Mouse (Mus musculus) embryonic facial prominence, embryonic 10.5 days (tissue): ENCODE measurements at regions not wholly inside any gene's neighbourhood (a gene's known extent, or its start where the extent isn't known, plus 50 kb on each side); places are given as distances from the start of the nearest gene placed in this dataset.

Source experiments
- DNase-seq: peaks from one replicate; pipeline ENCODE4 v3.0.0-alpha.2; 2017; ENCODE audit warnings: low spot score
- H3K27ac ChIP-seq: fragments of 300-500 bp; sonication (generic); replicated peaks from 2 replicates; pipeline ENCODE4 v1.5.1; 2016; ENCODE audit warnings: mild to moderate bottlenecking
- H3K27me3 ChIP-seq: fragments of 300-500 bp; sonication (generic); replicated peaks from 2 replicates; pipeline ENCODE4 v1.6.1; 2016; ENCODE audit warnings: low read depth, mild to moderate bottlenecking; ENCODE audit not compliant: poor library complexity, severe bottlenecking
- H3K36me3 ChIP-seq: fragments of 300-500 bp; sonication (generic); replicated peaks from 2 replicates; pipeline ENCODE4 v1.6.1; 2016; ENCODE audit warnings: mild to moderate bottlenecking, moderate library complexity
- H3K4me1 ChIP-seq: fragments of 300-500 bp; sonication (generic); 2 replicates; pipeline ENCODE4 v1.6.1; 2016
- H3K4me3 ChIP-seq: fragments of 300-500 bp; sonication (generic); 2 replicates; pipeline ENCODE4 v1.5.1; 2016; ENCODE audit warnings: mild to moderate bottlenecking, moderate library complexity
- H3K9me3 ChIP-seq: fragments of 300-500 bp; sonication (generic); 2 replicates; pipeline ENCODE4 v1.6.1; 2016; ENCODE audit warnings: mild to moderate bottlenecking
- WGBS: fragments of 180-500 bp; shearing (Covaris S2); methylation state at CpG from one replicate; pipeline ENCODE4 v1.1.7; 2016; 5-methylcytosine and 5-hydroxymethylcytosine counted together

GRCm38 (mm10) chr4:24154418-24154817, 341.8 kb upstream of the Mms22l start:
- WGBS, result 20% methylated on average over 8 of the region's 8 CpGs
- peak; percentile 68 for DNase-seq
- Histone ChIP-seq H3K9me3 (no peaks in the 10 kb centered on the region), H3K27ac (no peak overlapping the region), H3K36me3 (no peaks in the 10 kb centered on the region), H3K27me3 (no peaks in the 10 kb centered on the region), H3K4me1 (no peaks in the 10 kb centered on the region), H3K4me3 (no peak overlapping the region)

DNA sequence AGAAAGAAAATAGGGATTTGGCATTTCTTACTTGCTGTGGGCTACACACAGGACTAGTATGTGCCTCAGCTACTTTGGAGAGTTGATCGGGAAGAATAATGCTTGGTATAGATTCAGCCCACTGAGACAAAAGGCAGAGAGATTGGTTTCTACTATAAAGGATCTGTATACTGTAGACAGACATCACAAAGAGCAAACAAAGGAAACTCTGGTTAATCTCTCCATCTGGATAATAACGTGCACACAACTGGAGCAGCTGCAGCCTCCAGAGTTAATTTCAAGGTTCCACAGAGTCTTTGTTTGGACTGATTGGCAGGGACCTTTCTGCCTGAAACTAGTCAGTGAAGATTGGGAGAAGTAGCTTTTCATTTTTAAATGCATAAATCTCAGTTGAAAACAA, 322.5 kb upstream of the Mms22l start:
- H3K27ac ChIP-seq, result no peak overlapping the region
- H3K9me3 ChIP-seq, result no peaks in the 10 kb centered on the region
- no peaks in the 10 kb centered on the region for H3K27me3 ChIP-seq
- DNase-seq, result no peak
- no peaks in the 10 kb centered on the region for H3K36me3 ChIP-seq
- whole genome bisulfite sequencing, result 64% methylated on average over 2 of the region's 2 CpGs
- no peaks in the 10 kb centered on the region for H3K4me1 ChIP-seq
- H3K4me3 ChIP-seq, result no peak overlapping the region

- Histone ChIP-seq H3K27me3 (no peaks in the 10 kb centered on the region), H3K9me3 (no peaks in the 10 kb centered on the region), H3K36me3 (no peaks in the 10 kb centered on the region), H3K4me3 (no peak overlapping the region), H3K4me1 (0 out of 2 replicates have a peak, but pooled peaks cover 3% of the 10 kb centered on the region), H3K27ac (no peak overlapping the region)
- WGBS, result 62% methylated on average over 10 of the region's 10 CpGs
- DNase-seq, result peak; percentile 12
Measured at GRCm38 (mm10) chr4:24213262-24214036, 282.8 kb upstream of the Mms22l start.

- H3K4me1 ChIP-seq, result 0 out of 2 replicates have a peak, but pooled peaks cover 3% of the 10 kb centered on the region
- no peak overlapping the region for H3K27ac ChIP-seq
- H3K27me3 ChIP-seq, result no peaks in the 10 kb centered on the region
- no peak for DNase-seq
- no peaks in the 10 kb centered on the region for H3K36me3 ChIP-seq
- no peak overlapping the region for H3K4me3 ChIP-seq
- 69% methylated on average over 3 of the region's 3 CpGs for WGBS
- H3K9me3 ChIP-seq, result no peaks in the 10 kb centered on the region
Measured at GRCm38 (mm10) chr4:24214037-24214362, 282.3 kb upstream of the Mms22l start.

DNA sequence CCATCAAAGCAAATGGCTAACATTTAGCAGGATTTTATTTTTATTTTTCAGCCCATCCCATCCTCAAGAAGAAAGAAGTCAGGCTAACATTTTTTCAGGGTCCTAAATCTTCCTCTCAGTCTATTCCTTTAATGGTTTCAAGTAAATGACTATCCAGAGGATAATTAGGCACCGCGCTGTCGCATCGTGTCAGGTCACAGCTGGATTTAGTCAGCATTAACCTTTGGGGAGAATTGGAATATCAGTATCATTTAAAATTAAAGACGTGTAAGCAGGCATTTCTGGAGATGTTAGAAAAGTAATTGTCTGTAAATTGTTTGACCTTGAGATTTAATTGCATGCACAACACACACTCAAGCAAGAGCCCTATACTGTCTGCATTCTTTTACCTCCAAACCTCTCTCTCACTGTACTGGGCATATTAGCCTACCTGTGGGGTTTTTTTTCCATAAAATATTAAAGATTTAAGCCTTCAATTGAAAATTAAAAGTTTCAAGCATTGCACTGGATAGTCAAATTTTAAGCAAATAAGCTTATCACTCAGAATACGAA, 277.8 kb upstream of the Mms22l start:
- DNase-seq, result no peak
- H3K36me3 ChIP-seq, result no peaks in the 10 kb centered on the region
- H3K27ac ChIP-seq, result no peak overlapping the region
- H3K27me3 ChIP-seq, result no peaks in the 10 kb centered on the region
- no peak overlapping the region for H3K4me3 ChIP-seq
- no peaks in the 10 kb centered on the region for H3K9me3 ChIP-seq
- 49% methylated on average over 6 of the region's 6 CpGs for WGBS
- 0 out of 2 replicates have a peak, but pooled peaks cover 3% of the 10 kb centered on the region for H3K4me1 ChIP-seq

- Histone ChIP-seq H3K4me1 (no peaks in the 10 kb centered on the region), H3K9me3 (no peaks in the 10 kb centered on the region), H3K27me3 (no peaks in the 10 kb centered on the region), H3K36me3 (no peaks in the 10 kb centered on the region), H3K27ac (no peak overlapping the region), H3K4me3 (no peak overlapping the region)
- DNase-seq, result no peak
- WGBS, result 71% methylated on average over 4 of the region's 4 CpGs
Measured at GRCm38 (mm10) chr4:24219074-24219497, 277.2 kb upstream of the Mms22l start.

- H3K9me3 ChIP-seq, result no peaks in the 10 kb centered on the region
- DNase-seq, result no peak
- no peaks in the 10 kb centered on the region for H3K4me1 ChIP-seq
- H3K27ac ChIP-seq, result no peak overlapping the region
- no peaks in the 10 kb centered on the region for H3K27me3 ChIP-seq
- H3K36me3 ChIP-seq, result no peaks in the 10 kb centered on the region
- no peak overlapping the region for H3K4me3 ChIP-seq
- WGBS, result 81% methylated on average over 3 of the region's 3 CpGs
Measured at GRCm38 (mm10) chr4:24219583-24219982, 276.7 kb upstream of the Mms22l start.

- H3K4me1 ChIP-seq, result no peaks in the 10 kb centered on the region
- H3K27me3 ChIP-seq, result no peaks in the 10 kb centered on the region
- H3K36me3 ChIP-seq, result no peaks in the 10 kb centered on the region
- H3K27ac ChIP-seq, result no peak overlapping the region
- H3K9me3 ChIP-seq, result no peaks in the 10 kb centered on the region
- no peak for DNase-seq
- WGBS, result 63% methylated on average over 6 of the region's 6 CpGs
- H3K4me3 ChIP-seq, result no peak overlapping the region
Measured at GRCm38 (mm10) chr4:24245124-24245523, 251.1 kb upstream of the Mms22l start.

DNA sequence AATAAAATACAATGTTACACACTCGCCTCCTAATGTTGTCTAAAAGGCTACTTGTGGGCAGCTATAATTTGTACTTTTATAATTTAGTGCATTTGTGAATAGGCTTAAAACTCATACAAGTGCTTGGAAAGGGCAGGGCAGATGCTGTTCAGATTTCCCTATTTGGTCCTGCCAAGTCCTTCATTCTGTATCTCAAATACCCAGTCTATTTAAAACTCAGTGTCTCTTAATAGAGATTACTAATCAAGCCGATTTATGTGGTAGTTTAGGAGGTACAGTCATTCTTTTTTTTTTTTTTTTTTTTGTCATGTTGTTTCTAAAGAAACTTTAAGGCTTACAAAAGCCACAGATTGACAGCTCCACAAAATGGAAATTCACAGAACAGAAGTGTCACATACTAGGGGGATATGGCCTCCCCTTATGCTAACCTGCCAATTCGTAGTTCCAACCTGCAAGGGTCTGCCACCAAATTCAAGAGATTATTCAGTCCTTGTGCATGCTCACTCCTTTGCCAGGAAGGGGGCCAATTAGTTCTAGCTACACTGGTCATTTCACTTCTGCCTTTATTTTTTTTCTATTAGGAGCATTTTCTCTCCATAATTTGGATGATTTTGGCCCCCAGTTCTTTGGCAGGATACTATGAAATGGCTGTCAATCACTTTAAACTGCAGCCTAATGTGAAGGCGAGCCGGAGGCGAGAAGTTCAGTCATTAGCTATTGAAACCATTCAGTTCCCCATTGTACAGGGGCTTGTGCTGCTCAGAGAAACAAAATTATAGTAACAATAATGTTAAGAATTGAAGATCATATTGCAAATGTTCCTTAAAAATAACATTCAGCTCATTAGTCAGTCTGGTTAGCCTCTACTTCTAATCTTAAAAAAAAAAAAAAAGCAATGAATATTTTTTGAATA, 247.9 kb upstream of the Mms22l start:
- Histone ChIP-seq H3K36me3 (no peaks in the 10 kb centered on the region), H3K27ac (no peak overlapping the region), H3K27me3 (no peaks in the 10 kb centered on the region), H3K4me3 (no peak overlapping the region), H3K9me3 (no peaks in the 10 kb centered on the region), H3K4me1 (no peaks in the 10 kb centered on the region)
- DNase-seq, result no peak
- 81% methylated on average over 6 of the region's 6 CpGs for WGBS

DNA sequence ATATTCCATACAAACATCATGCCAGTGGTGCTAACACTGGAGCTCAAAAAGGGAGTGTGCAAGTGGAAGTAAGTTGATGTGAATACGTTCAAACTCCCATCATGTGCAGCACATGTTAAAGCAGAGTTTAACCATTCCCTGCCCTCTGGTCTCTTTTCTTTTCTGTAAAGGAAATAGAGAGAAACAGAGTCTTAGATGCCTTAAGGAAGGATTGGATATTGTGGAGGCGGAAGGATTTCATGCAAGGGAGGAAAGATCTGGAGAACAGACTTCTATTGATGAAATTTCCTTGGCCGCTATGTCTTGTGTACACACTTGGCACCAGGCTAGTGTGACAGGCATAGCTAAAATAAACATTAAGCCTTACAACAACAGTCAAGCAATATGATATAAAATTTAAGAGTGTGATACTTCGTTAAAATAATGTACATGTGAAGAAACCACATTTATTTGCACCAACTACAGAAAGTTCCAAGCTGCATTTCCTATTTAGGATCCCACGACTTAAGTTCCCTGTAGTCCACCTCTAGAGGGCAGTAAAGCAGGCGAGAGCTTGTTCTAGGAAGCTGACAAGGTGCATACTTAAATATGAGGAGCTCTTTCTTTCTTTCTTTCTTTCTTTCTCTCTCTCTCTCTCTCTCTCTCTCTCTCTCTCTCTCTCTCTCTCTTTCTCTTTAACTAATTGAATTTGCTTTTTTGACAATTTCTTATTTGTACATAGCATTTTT, 246.8 kb upstream of the Mms22l start:
- no peak overlapping the region for H3K27ac ChIP-seq
- no peaks in the 10 kb centered on the region for H3K4me1 ChIP-seq
- 39% methylated on average over 6 of the region's 6 CpGs for WGBS
- no peaks in the 10 kb centered on the region for H3K36me3 ChIP-seq
- H3K4me3 ChIP-seq, result no peak overlapping the region
- no peak for DNase-seq
- no peaks in the 10 kb centered on the region for H3K27me3 ChIP-seq
- H3K9me3 ChIP-seq, result no peaks in the 10 kb centered on the region

DNA sequence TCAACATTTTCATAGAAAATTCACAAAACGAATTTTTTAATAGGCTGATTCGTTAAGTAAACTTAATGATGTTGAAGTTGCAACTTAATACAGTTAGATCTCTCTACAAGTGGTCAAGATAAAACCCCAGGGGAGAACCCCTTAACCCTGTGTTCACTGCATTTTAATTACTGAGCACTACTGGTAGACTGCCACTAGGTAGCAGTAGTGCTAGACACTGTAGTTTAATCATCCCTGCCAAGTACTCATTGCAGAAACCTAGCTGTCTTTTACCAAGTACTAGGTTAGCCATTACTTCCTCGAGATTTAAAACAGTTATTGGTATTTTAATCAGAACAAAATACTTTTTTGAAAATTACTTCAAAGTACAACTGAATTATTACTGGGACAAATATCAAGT, 218.1 kb upstream of the Mms22l start:
- Histone ChIP-seq H3K36me3 (no peaks in the 10 kb centered on the region), H3K4me3 (no peak overlapping the region), H3K4me1 (no peaks in the 10 kb centered on the region), H3K27me3 (no peaks in the 10 kb centered on the region), H3K9me3 (0 out of 2 replicates have a peak, but pooled peaks cover 2% of the 10 kb centered on the region), H3K27ac (no peak overlapping the region)
- no peak for DNase-seq
- WGBS, result 52% methylated on average over 3 of the region's 3 CpGs
